Mouse (Mus musculus) E14TG2a.4 (cell line): ENCODE measurements around the gene Rsph14.
"Not testable (repeated sequence)": the region's sequence is repeated elsewhere in the genome, so short reads cannot be mapped to it uniquely, and the experiment has no call there.

Experiments
- CTCF ChIP-seq: conservative IDR thresholded peaks from 2 replicates; pipeline ENCODE4 v1.5.1; 2014; ENCODE audit warnings: low read length
- POU5F1 ChIP-seq: IDR thresholded peaks from 2 replicates; pipeline ENCODE4 v1.6.1; 2014; ENCODE audit warnings: low read length, borderline replicate concordance

- not testable (repeated sequence) for TF ChIP-seq CTCF, POU5F1
These were observed 9.7 kb upstream of the Rsph14 start for GRCm38 (mm10) chr10:75042060-75042459.
